Mouse (Mus musculus): ENCODE data around the gene Acad10. TPM values are rescaled to one million over a fixed set of nuclear protein-coding genes. Genes with fewer than 3 reads are reported as not detected.
A peak's percentile ranks its signal among the peaks of the same experiment; 100 is the strongest.
"Not testable (repeated sequence)": the region's sequence is repeated elsewhere in the genome, so short reads cannot be mapped to it uniquely, and the experiment has no call there.

Gene Acad10
- polyA plus RNA-seq, 1 experiment from 2014 or later, result 1.5 TPM

GRCm38 (mm10) chr5:121685495-121685894 lies 25.2 kb upstream of the Acad10 start:
- Histone ChIP-seq H3K9me3 (no peaks in the 10 kb centered on the region), H3K36me3 (peaks cover 55% of the 10 kb centered on the region), H3K27ac (0 out of 2 replicates have a peak overlapping the region, but pooled peaks have one; percentile 13), H3K4me3 (no peak overlapping the region), H3K27me3 (ENCODE audit: insufficient read depth, poor library complexity, severe bottlenecking) (no peaks in the 10 kb centered on the region), H3K4me1 (peaks cover 17% of the 10 kb centered on the region)
- DNase-seq (ENCODE audit: low spot score), result no peak
- 83% methylated on average over 6 of the region's 6 CpGs for WGBS

GRCm38 (mm10) chr5:121682250-121682649 lies 21.9 kb upstream of the Acad10 start:
- H3K27ac ChIP-seq, result no peak overlapping the region
- peaks cover 17% of the 10 kb centered on the region for H3K4me1 ChIP-seq
- no peaks in the 10 kb centered on the region for H3K27me3 ChIP-seq (ENCODE audit: insufficient read depth, poor library complexity, severe bottlenecking)
- WGBS, result 97% methylated on average over 2 of the region's 2 CpGs
- no peak overlapping the region for H3K4me3 ChIP-seq
- H3K36me3 ChIP-seq, result peaks cover 87% of the 10 kb centered on the region
- H3K9me3 ChIP-seq, result no peaks in the 10 kb centered on the region
- no peak for DNase-seq (ENCODE audit: low spot score)

DNA sequence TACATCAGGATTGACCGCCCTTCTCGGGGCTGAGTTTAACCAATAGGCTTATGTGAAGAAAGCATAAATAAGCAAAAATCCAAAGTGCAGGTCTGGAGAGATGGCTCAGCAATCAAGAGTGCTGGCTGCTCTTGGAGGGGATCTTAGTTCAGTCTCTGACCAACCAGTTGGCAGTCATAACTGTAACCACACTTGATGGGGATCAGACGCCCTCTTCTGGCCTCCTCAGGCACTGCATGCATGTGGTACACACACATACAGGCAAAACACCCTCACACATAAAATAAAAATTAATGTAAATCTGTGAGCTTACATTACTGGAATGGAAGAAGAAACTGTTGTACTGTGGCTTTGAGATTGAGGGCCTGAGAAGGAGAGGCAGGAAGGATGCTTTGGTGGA lies 10.1 kb upstream of the Acad10 start:
- no peaks in the 10 kb centered on the region for H3K9me3 ChIP-seq
- no peaks in the 10 kb centered on the region for H3K27me3 ChIP-seq (ENCODE audit: insufficient read depth, poor library complexity, severe bottlenecking)
- H3K36me3 ChIP-seq, result peaks cover 80% of the 10 kb centered on the region
- DNase-seq (ENCODE audit: low spot score), result no peak
- H3K4me1 ChIP-seq, result no peaks in the 10 kb centered on the region
- no peak overlapping the region for H3K4me3 ChIP-seq
- 78% methylated on average over 3 of the region's 3 CpGs for WGBS
- no peak overlapping the region for H3K27ac ChIP-seq

GRCm38 (mm10) chr5:121668411-121668810 lies 8.1 kb upstream of the Acad10 start:
- Histone ChIP-seq H3K27ac (no peak overlapping the region), H3K27me3 (ENCODE audit: insufficient read depth, poor library complexity, severe bottlenecking) (no peaks in the 10 kb centered on the region), H3K36me3 (peaks cover 83% of the 10 kb centered on the region), H3K4me1 (no peaks in the 10 kb centered on the region), H3K4me3 (no peak overlapping the region), H3K9me3 (no peaks in the 10 kb centered on the region)
- no peak for DNase-seq (ENCODE audit: low spot score)
- whole genome bisulfite sequencing, result 74% methylated on average over 6 of the region's 6 CpGs

GRCm38 (mm10) chr5:121667067-121667466 lies 6.8 kb upstream of the Acad10 start:
- WGBS, result 89% methylated on average over 4 of the region's 4 CpGs

DNA sequence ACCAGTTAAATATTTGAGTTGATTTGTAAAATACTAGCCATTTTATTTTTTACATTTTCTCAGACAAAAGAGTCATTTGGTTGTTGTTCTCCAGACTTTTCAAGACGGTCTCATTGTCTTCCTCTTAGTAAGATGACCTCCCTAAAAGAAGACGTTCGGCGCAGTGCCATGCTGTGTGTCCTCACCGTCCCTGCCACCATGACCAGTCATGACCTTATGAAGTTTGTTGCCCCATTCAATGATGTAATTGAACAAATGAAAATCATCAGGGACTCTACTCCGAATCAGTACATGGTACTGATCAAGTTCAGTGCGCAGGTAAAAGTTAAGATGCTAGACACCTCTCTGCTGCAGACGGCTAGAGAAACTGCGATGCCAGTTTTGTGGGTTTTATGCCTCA lies 4.7 kb upstream of the Acad10 start:
- Histone ChIP-seq H3K4me1 (peaks cover 11% of the 10 kb centered on the region), H3K36me3 (peaks cover 70% of the 10 kb centered on the region), H3K4me3 (no peak overlapping the region), H3K27me3 (ENCODE audit: insufficient read depth, poor library complexity, severe bottlenecking) (no peaks in the 10 kb centered on the region), H3K9me3 (no peaks in the 10 kb centered on the region), H3K27ac (no peak overlapping the region)
- DNase-seq (ENCODE audit: low spot score), result no peak
- 95% methylated on average over 9 of the region's 9 CpGs for WGBS

More at GRCm38 (mm10) chr5:121667067-121667466, 6.8 kb upstream of the Acad10 start:
- Histone ChIP-seq H3K36me3 (peaks cover 84% of the 10 kb centered on the region), H3K27me3 (ENCODE audit: insufficient read depth, poor library complexity, severe bottlenecking) (no peaks in the 10 kb centered on the region), H3K4me1 (no peaks in the 10 kb centered on the region), H3K9me3 (no peaks in the 10 kb centered on the region), H3K4me3 (no peak overlapping the region), H3K27ac (no peak overlapping the region)
- DNase-seq (ENCODE audit: low spot score), result no peak

- no peaks in the 10 kb centered on the region for H3K27me3 ChIP-seq (ENCODE audit: insufficient read depth, poor library complexity, severe bottlenecking)
- H3K36me3 ChIP-seq, result peaks cover 62% of the 10 kb centered on the region
- H3K27ac ChIP-seq, result no peak overlapping the region
- H3K4me3 ChIP-seq, result no peak overlapping the region
- H3K4me1 ChIP-seq, result peaks cover 14% of the 10 kb centered on the region
- H3K9me3 ChIP-seq, result no peaks in the 10 kb centered on the region
- 87% methylated on average over 6 of the region's 6 CpGs for WGBS
- no peak for DNase-seq (ENCODE audit: low spot score)
These were observed 3.8 kb upstream of the Acad10 start for GRCm38 (mm10) chr5:121664078-121664477.

- Histone ChIP-seq H3K36me3 (peaks cover 56% of the 10 kb centered on the region), H3K27me3 (ENCODE audit: insufficient read depth, poor library complexity, severe bottlenecking) (no peaks in the 10 kb centered on the region), H3K4me3 (no peak overlapping the region), H3K4me1 (peaks cover 14% of the 10 kb centered on the region), H3K27ac (no peak overlapping the region), H3K9me3 (no peaks in the 10 kb centered on the region)
- 83% methylated on average over 8 of the region's 8 CpGs for WGBS
- no peak for DNase-seq (ENCODE audit: low spot score)
These were observed 3.1 kb upstream of the Acad10 start for GRCm38 (mm10) chr5:121663456-121663855.

- 85% methylated on average over 5 of the region's 5 CpGs for WGBS
- no peak overlapping the region for H3K27ac ChIP-seq
- DNase-seq (ENCODE audit: low spot score), result no peak
- peak overlapping the region; percentile 98 for H3K4me3 ChIP-seq
- peaks cover 14% of the 10 kb centered on the region for H3K4me1 ChIP-seq
- H3K36me3 ChIP-seq, result peaks cover 44% of the 10 kb centered on the region
- H3K27me3 ChIP-seq (ENCODE audit: insufficient read depth, poor library complexity, severe bottlenecking), result no peaks in the 10 kb centered on the region
- H3K9me3 ChIP-seq, result no peaks in the 10 kb centered on the region
These were observed 1.2 kb upstream of the Acad10 start for GRCm38 (mm10) chr5:121661494-121661893.

DNA sequence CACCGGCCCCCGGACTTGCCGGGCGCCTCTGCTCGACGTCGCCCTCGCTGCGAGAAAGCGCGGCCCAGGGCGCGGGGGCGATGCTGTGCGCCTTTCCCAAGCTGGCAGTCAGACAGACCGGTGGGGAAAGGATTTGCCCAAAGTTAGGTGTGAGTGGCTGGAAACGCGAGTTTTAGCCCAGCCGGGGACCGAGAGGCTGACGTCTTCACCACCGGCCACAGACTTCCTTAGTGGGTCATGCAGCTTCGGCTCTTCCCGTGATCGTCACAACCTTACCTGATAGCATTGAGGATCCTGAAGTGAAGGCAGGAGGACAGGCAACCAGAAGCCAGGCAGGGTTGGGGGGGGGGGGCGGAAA lies 562 bp upstream of the Acad10 start:
- DNase-seq (ENCODE audit: low spot score), result no peak
- H3K9me3 ChIP-seq, result no peaks in the 10 kb centered on the region
- peaks cover 38% of the 10 kb centered on the region for H3K36me3 ChIP-seq
- H3K27ac ChIP-seq, result peak overlapping the region; percentile 90
- no peaks in the 10 kb centered on the region for H3K27me3 ChIP-seq (ENCODE audit: insufficient read depth, poor library complexity, severe bottlenecking)
- WGBS, result under 1% methylated on average over 26 of the region's 26 CpGs
- peaks cover 14% of the 10 kb centered on the region for H3K4me1 ChIP-seq
- H3K4me3 ChIP-seq, result peak overlapping the region; percentile 98

DNA sequence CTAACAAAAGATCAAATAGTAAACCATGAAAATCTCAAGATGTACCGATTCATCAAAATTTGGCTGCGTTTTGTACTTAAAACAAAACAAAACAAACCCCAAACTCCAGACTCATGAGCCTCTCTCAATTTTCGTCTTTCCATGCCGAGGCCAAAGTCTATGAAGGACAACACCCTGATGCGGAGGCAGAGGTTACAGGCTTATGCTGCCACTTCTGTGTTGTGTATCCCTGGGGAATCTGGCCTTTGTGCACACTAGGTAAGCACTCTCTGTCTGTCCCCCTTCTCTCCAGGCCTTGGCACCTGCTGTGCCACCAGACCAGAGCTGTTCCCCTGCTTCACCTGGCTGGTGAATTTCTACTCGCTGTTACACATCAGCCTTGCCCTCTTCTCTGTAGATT lies 2.7 kb downstream of the Acad10 start:
- H3K36me3 ChIP-seq; H3K27me3 ChIP-seq (ENCODE audit: insufficient read depth, poor library complexity, severe bottlenecking); H3K4me3 ChIP-seq; H3K27ac ChIP-seq; DNase-seq (ENCODE audit: low spot score); H3K9me3 ChIP-seq: not testable (repeated sequence)
- WGBS, result 82% methylated on average over 6 of the region's 6 CpGs
- peaks cover 14% of the 10 kb centered on the region for H3K4me1 ChIP-seq

DNA sequence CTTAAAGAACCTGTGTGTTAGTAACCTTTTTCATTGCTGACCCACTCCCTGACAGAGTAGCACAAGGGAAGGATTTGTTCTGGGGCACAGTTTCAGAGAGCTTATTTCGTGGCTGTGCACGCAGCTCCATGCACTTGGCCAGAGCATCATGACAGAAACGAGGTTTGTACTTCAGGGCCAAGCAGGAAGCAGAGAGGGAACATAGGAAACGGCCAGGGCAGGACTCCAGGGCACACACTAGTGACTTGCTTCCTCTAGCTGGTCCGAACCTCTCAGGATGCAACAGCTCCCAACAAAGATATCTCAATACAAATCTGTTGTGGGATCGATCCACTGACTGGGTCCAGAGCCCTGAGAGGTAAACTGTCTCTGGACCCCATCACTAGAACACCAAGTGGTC lies 3.4 kb downstream of the Acad10 start:
- not testable (repeated sequence) for H3K27me3 ChIP-seq (ENCODE audit: insufficient read depth, poor library complexity, severe bottlenecking); DNase-seq (ENCODE audit: low spot score); H3K9me3 ChIP-seq; H3K27ac ChIP-seq; H3K36me3 ChIP-seq; H3K4me3 ChIP-seq
- peaks cover 17% of the 10 kb centered on the region for H3K4me1 ChIP-seq
- 68% methylated on average over 6 of the region's 6 CpGs for WGBS

DNA sequence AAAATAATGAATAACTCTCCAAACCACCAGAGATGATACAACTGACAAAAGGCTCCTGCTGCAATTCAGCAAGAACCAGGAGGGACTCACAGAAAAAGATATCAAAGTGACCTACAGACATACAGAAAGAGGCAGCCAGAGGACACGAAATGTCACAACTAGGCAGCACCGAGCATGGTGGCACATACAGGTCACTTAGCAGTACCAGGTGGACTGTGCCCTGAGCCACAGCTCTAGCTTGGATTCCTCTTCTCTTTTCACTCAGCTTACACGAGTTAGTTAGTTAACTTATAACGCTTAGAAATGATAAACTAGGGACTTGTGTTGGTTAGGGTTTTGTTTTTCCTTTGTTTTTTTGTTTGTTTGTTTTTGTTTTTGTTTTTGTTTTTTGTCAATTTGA lies 5.8 kb downstream of the Acad10 start:
- Histone ChIP-seq H3K27me3 (ENCODE audit: insufficient read depth, poor library complexity, severe bottlenecking) (no peaks in the 10 kb centered on the region), H3K36me3 (no peaks in the 10 kb centered on the region; the same call in 1 of the 2 replicates), H3K27ac (no peak overlapping the region), H3K4me1 (peaks cover 6% of the 10 kb centered on the region; the same call in 1 of the 2 replicates), H3K4me3 (no peak overlapping the region), H3K9me3 (no peaks in the 10 kb centered on the region)
- WGBS, result 67% methylated on average over 4 of the region's 4 CpGs
- no peak for DNase-seq (ENCODE audit: low spot score)

- H3K4me3 ChIP-seq, result no peak overlapping the region
- peaks cover 6% of the 10 kb centered on the region; the same call in 1 of the 2 replicates for H3K4me1 ChIP-seq
- no peaks in the 10 kb centered on the region; the same call in 1 of the 2 replicates for H3K36me3 ChIP-seq
- no peak overlapping the region for H3K27ac ChIP-seq
- H3K9me3 ChIP-seq, result no peaks in the 10 kb centered on the region
- no peaks in the 10 kb centered on the region for H3K27me3 ChIP-seq (ENCODE audit: insufficient read depth, poor library complexity, severe bottlenecking)
- DNase-seq (ENCODE audit: low spot score), result no peak
- whole genome bisulfite sequencing, result 85% methylated on average over 7 of the region's 7 CpGs
These were observed 11.2 kb downstream of the Acad10 start for GRCm38 (mm10) chr5:121649134-121649533.

All from heart, embryonic 10.5 days (tissue).